Mouse (Mus musculus) hindbrain, embryonic 15.5 days (tissue): ENCODE measurements at regions not wholly inside any gene's neighbourhood (a gene's known extent, or its start where the extent isn't known, plus 50 kb on each side); places are given as distances from the start of the nearest gene placed in this dataset.

Source experiments
- ATAC-seq: fragments of 200-750 bp; cut with Nextera tagmentation; 2 replicates; pipeline ENCODE4 v1.8.0; 2017; ENCODE audit warnings: low read depth, moderate number of reproducible peaks, moderate TSS enrichment; ENCODE audit not compliant: low FRiP score
- H3K27ac ChIP-seq: fragments of 300-500 bp; sonication (generic); replicated peaks from 2 replicates; pipeline ENCODE4 v1.5.1; 2015; ENCODE audit warnings: mild to moderate bottlenecking, inconsistent platforms
- H3K27me3 ChIP-seq: fragments of 300-500 bp; sonication (generic); 2 replicates; pipeline ENCODE4 v1.6.1; 2015; ENCODE audit warnings: control low read depth, inconsistent platforms
- H3K36me3 ChIP-seq: fragments of 300-500 bp; sonication (generic); 2 replicates; pipeline ENCODE4 v1.6.1; 2015; ENCODE audit warnings: control low read depth, inconsistent platforms
- H3K4me1 ChIP-seq: fragments of 300-500 bp; sonication (generic); replicated peaks from 2 replicates; pipeline ENCODE4 v1.6.1; 2015; ENCODE audit warnings: control low read depth, inconsistent platforms
- H3K4me2 ChIP-seq: fragments of 300-500 bp; sonication (generic); 2 replicates; pipeline ENCODE4 v1.6.1; 2015; ENCODE audit warnings: moderate library complexity, mild to moderate bottlenecking, inconsistent platforms
- H3K4me3 ChIP-seq: fragments of 300-500 bp; sonication (generic); 2 replicates; pipeline ENCODE4 v1.5.1; 2015; ENCODE audit warnings: mild to moderate bottlenecking, inconsistent platforms
- H3K9ac ChIP-seq: fragments of 300-500 bp; sonication (generic); 2 replicates; pipeline ENCODE4 v1.6.1; 2015; ENCODE audit warnings: inconsistent platforms
- H3K9me3 ChIP-seq: fragments of 300-500 bp; sonication (generic); 2 replicates; pipeline ENCODE4 v1.6.1; 2016; ENCODE audit warnings: control low read depth, inconsistent platforms
- WGBS: fragments of 180-500 bp; shearing (Covaris S2); methylation state at CpG from one replicate; pipeline ENCODE4 v1.1.7; 2015; 5-methylcytosine and 5-hydroxymethylcytosine counted together

DNA sequence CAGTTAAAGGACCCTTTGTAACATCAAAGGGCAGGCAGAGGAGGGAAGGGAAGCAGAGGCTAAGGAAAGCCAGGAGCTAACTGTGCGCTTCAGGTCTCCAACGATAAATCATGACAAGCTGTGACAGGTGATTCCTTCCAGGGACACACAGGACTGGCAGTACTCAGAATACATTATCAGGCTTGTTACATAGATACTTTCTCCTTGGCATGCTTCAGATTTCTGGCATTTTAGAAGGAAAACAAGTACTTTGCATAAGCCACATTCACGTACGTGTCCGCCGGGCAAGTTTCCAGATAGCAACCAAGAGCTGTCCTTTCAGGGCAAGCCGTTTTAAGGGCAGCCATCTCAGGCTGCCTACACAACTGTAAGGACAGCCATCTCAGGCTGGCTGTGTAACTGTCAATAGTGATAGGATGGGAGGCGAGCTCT lies 56.9 kb upstream of the Tgm3 start:
- H3K9me3 ChIP-seq: no peaks in the 10 kb centered on the region
- ATAC-seq: no peak
- H3K27ac ChIP-seq: no peak overlapping the region
- no peak overlapping the region for H3K9ac ChIP-seq
- H3K4me3 ChIP-seq: no peak overlapping the region
- H3K4me1 ChIP-seq: 0 out of 2 replicates have a peak, but pooled peaks cover 4% of the 10 kb centered on the region
- no peaks in the 10 kb centered on the region for H3K27me3 ChIP-seq
- H3K36me3 ChIP-seq: no peaks in the 10 kb centered on the region
- WGBS: 66% methylated on average over 8 of the region's 8 CpGs
- H3K4me2 ChIP-seq: no peak overlapping the region

DNA sequence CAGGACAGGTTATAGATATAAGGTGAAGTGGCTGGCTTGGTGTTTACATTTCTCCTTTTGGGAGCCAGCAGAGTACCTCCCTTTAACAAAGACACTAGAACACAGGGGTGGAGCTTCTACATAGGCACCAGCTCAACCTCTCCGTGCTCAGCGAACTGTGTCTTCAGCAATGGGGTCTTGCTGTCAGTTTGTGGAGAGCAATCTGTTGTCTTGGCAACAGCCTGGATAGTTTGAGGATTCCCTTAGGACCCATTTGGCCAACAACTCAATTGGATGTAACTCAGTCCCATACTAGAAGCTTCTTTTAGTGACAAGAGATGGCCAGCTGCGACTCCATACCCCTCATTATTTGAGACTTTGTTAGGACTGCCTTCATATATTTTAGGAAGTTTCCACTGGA lies 54.0 kb upstream of the Tgm3 start:
- Histone ChIP-seq H3K27ac (no peak overlapping the region), H3K4me3 (no peak overlapping the region), H3K27me3 (no peaks in the 10 kb centered on the region), H3K9me3 (no peaks in the 10 kb centered on the region), H3K36me3 (no peaks in the 10 kb centered on the region), H3K4me1 (0 out of 2 replicates have a peak, but pooled peaks cover 4% of the 10 kb centered on the region), H3K9ac (no peak overlapping the region), H3K4me2 (no peak overlapping the region)
- 32% methylated on average over 3 of the region's 3 CpGs for WGBS
- ATAC-seq: no peak

DNA sequence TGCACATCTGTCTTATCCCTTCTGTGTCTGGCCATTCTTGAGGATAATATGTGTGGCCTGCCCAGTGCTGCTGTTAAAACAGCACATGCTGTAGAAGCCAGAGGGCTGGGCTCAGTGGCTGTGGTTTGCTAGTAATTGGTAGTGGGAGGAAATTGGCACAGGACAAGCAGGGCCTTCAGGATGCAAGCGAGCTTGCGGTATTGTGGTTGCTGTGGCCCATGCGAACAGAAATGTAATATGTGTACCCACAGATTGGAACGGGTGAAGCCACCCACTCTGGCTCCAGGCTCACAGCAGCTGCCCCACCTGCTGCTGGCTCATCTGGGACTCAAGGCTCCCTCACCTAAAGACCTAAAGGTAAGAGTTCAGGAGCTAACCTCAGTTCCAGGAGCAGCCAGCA lies 51.8 kb upstream of the Tgm3 start:
- Histone ChIP-seq H3K9ac (no peak overlapping the region), H3K27me3 (no peaks in the 10 kb centered on the region), H3K27ac (no peak overlapping the region), H3K4me1 (0 out of 2 replicates have a peak, but pooled peaks cover 4% of the 10 kb centered on the region), H3K36me3 (no peaks in the 10 kb centered on the region), H3K4me3 (no peak overlapping the region), H3K4me2 (no peak overlapping the region), H3K9me3 (no peaks in the 10 kb centered on the region)
- 94% methylated on average over 4 of the region's 4 CpGs for WGBS
- no peak for ATAC-seq

DNA sequence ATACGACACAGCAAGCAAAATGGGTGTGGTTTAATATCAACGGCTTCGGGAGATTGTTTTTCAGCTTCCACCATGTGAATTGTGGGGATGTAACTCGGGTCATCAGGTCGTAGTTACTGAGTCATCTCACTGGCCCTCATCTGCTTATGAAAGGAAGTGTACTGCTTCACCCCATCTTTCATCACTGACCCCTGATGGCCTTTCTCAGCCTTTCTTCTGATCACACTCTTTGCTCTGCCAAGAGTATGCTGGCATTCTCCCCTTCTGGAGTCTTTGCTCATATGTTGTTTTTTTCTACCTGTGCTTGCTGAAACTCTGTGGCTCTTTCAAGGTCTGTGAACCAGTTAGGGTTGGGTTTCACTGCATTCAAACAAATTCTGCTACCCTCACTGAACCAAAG lies 50.6 kb upstream of the Tgm3 start:
- H3K4me3 ChIP-seq: no peak overlapping the region
- no peak overlapping the region for H3K27ac ChIP-seq
- H3K4me1 ChIP-seq: no peaks in the 10 kb centered on the region
- H3K27me3 ChIP-seq: no peaks in the 10 kb centered on the region
- no peak overlapping the region for H3K9ac ChIP-seq
- H3K36me3 ChIP-seq: no peaks in the 10 kb centered on the region
- no peak for ATAC-seq
- H3K9me3 ChIP-seq: no peaks in the 10 kb centered on the region
- no peak overlapping the region for H3K4me2 ChIP-seq
- WGBS: 54% methylated on average over 5 of the region's 5 CpGs
